Mouse (Mus musculus) liver, adult (tissue): Measurements from ENCODE around the gene Ankdd1a.

Experiments used
- GATA4 ChIP-seq: IDR thresholded peaks from 2 replicates; pipeline ENCODE4 v1.6.1; 2014; ENCODE audit warnings: mild to moderate bottlenecking, low read length; ENCODE audit not compliant: insufficient replicate concordance

Gene Ankdd1a

DNA sequence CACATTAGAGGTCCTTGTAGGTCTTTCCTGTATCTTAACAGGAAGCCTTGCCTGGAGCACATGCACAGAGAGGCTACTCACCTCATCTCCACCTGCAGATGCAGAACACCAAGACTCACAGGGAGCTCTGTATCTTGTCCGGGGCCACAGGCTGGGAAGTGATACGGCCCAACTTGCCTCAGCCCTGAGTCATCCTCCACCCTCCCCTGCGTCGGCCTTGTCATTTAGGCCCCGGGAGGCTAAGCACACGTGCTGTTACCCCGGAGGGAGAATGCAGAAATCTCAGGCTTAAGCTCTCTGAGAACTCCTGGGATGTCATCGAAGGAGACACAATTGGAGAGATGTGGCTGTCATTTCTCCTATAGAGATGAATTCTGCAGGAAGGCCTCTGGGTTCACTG lies 9.7 kb upstream of the Ankdd1a start:
- TF ChIP-seq GATA4, result no peak

DNA sequence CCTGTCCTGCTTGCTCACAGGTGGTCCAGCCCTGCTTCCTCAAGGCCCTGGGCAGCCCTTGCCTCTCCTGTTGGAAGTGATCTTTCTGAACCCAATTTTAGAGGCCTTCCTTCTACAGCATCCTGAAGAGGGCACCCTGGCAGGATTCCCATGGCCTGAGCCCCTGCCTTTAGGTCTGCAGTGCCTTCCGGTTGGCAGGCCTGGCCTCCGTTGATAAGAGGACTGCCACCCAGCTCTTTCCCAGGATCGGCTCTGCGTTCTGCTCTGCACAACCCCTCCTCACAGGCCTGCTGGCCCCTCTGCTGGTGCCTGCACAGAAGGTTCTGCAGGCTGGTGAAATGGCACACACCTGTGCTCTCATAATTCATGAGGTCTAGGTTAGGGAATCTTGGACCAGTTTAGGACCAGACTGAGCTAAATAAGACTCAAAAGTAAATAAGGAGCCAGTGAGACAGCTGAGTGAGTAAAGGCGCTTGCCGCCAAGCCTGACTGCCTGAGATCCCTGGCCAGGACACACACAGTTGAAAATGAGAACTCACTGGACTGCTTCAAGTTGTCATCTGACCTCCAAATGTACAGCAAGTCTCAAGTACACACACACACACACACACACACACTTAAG lies 8.5 kb upstream of the Ankdd1a start:
- TF ChIP-seq GATA4, result no peak

DNA sequence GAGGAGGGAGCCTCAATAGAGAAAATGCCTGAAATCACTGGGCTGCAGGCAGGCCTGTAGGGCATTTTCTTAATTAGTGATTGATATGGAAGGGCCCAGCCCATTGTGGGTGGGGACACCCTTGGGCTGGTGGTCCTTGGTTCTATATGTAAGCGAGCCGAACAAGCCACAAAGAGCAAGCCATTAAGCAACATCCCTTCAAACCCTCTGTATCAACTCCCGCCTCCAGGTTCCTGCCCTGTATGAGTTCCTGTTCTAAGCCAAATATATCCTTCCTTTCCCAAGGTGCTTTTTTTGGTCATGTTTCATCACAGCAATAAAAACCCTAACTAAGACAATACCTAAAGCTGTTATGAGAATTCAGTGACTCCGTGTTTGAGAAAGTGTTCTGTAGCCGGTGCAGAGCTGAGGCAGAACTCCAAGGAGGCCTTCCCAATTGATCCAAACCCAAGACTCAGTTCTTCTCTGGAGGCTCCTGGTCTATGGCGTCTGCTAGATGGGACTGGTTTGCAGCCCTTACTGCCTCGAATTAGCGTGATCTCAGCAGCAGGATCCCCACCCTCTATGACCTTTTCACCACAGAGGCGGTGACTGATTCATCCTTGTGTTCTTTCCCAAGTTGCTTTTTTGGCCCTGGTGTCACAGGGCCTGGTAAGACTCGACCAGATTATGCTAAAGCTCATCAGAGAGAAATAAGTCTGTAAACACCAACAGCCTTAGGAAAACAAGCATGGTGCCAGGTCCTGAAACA lies 5.6 kb upstream of the Ankdd1a start:
- TF ChIP-seq GATA4, result no peak

DNA sequence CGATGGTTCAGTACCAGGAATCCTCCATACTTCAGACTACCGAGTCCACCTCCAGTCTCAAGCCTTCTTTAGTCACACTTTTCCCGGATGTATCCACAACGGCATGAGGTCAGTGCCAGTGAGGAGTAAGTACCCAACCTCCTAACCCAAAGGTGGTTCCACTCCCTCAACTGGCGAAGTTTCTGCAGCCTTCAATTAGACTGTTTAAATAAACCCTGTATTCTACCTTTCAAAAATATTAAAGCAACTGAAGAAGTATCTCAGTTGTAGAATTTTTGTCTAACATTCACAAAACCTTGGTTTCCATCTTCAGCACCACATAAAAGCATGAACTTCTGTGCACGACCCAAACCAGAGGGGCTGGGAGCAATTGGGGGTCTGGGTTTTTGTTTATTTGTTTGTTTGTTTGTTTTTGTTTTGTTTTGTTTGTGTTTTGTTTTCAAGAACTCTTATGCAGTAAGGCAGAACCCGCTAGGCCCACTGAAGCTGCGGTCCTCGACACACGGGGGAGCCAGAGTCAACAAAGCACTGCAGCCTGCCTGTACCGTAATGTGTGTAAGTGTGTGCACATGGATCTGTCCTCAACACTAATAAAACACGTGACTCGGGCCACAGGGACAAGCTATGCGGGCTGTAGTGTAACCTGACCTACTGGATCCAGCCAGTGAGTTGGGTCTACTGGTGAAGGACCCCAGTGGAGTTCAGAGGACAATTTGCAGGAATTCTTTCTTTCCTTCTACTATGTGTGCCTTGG lies 3.8 kb upstream of the Ankdd1a start:
- TF ChIP-seq GATA4, result no peak

DNA sequence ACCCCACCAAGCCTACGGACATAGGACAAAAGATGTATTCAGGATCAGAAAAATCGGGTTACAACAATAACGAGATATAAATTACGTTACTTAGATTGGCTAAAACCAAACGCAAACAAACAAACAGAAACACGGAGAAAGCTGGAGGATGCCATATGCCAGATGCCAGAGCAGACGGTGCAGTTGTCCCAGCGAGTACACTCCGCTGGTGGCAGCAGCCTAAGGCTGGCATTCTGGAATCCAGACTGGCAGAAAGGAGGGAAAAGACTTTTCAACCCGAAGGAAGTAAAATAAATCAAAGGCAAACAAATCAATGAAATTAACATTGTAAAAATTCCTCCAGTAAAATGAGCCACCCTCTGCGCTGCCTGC lies 498 bp upstream of the Ankdd1a start:
- no peak for TF ChIP-seq GATA4

DNA sequence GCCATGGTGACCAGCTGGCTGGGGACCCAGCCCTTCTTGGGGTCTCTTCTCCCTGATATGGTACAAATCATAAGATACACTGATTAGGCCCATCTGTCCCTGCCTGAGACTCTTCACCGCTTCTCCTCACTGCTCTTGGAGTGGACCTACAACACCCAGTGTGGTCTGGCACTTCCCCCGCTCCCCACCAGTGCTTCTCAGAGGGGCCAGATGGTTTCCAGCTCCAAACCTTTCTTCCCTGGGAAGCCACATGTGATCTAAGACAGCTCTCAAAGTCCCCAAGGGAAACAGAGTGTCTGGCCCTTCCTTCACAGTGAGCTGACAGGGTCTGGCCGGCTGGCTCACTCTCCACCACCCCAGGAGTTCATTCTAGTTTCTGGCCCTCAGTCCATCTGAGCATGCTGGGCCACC lies 5.1 kb downstream of the Ankdd1a start:
- no peak for TF ChIP-seq GATA4

DNA sequence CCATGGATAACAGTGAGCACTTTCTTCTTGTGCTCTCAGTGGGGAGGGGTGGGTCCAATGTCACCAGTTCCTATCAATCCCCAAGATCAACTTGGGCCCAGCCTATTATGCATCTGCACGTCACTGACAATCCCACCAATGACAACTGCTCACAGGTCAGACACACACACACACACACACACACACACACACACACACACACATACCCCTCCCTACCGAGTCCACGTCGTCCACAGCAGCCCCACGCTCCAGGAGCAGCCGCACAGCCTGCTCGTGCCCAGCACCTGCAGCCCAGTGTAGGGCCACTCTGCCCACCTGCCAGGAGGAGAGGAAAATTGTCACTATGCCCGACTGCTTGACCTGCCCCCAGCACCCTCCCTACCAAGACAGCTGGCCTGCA lies 5.6 kb downstream of the Ankdd1a start:
- no peak for TF ChIP-seq GATA4

DNA sequence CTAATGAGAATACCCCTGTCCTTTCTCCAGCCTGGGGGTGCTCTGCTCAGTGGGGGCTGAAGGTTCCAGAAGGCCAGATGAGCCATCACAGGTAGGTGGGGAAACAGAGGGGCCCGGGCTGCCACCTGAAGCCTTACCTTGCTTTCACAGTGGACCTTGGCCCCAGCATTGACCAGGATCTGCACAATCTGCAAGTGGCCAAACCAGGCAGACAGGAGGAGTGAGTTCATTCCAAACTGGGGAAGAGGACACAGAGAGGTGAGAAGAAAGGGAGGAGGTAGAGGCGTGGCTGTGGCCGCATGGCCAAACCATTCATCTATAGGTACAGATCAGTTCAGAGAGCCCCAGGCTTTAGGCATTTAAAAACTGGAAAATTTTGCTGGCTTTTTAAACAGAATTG lies 7.5 kb downstream of the Ankdd1a start:
- TF ChIP-seq GATA4, result no peak

DNA sequence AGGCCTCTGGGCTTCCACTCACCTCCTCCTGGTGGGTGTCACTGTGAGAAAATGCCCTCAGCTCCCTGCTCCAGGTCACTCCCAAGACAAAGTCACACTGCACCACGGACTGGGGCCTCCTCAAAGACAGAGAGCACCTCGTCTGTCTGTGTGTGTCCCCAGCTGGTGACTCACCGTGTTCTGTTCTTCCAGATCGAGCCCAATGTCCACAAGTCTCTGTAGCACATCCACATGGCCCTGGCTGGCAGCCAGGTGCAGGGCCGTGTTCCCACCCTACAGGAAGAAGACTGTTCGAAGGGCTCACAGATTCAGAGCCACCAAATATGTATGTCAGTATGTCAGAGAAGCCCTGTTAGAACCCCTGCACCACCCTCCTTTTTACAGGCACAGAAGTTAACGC lies 11.5 kb downstream of the Ankdd1a start:
- no peak for TF ChIP-seq GATA4

DNA sequence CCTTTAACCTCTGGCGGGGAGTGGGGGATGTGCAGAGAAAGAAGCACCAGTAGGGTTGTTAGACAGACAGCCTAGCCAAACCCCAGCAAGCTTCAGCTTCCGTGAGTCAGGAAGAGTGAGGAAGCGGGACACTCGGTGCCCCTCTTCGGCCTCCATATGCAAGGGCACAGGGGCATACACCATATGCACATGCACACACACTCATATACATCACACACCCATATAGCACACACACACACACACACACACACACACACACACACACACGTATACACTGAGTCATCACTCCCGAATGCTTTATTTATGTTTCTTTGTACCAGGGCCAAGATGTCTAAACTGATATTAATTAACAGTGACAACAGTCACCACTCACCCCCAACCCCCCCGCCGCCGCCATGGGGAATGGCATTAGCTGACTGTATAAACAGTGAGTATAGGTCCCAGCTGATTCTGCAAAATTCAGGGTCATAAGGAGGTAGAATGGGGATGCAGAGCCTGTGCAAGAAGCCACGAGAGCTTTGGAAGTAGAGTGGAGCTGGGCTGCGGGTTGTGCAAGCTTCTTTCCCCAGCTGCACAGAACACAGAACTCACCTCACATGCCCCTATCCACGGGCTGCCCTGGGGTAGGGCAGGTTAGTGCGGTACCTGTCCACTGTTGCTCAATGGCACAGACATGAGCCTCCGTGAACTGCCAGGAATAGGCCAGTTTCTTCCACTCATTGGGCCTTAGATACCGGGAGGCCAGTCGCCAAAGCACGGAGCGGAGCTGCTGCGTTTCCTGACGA lies 17.1 kb downstream of the Ankdd1a start:
- no peak for TF ChIP-seq GATA4

DNA sequence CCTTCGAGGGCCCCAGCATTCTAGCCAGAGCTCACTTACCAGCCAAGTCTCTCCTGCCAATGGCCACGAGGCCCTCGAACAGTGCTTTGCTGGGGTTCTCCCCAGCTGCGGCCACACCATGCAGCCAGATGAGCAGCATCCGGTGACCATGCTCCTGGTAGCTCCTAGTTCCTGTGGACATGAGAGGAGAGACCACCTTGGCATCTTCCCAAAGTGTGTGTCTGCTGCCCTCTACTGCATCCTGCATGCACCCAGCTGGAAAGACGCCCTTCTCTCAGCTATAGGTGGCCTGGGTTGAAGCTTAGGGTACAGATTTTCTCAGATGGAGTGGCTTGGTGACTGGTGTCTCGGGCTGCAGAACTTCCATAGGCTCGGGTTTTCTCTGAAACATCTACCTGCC lies 17.8 kb downstream of the Ankdd1a start:
- no peak for TF ChIP-seq GATA4

DNA sequence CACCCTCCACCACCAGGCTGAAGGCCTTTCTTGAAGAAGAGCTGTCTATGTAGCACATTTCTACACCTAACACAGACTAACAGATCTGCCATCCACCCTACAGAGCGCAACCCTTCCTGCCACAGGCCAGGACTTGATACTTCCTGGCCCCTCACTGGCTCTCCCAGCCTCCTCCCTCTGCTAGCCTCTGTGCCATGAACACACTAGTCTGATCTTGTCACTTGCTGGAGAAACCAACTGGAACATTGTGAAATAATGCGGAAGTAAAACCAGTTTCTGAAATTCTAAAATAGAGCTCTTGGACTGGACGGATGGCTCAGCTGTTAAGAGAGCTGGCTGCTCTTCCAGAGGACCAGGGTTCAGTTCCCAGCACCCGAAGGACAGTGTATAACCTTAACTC lies 27.1 kb downstream of the Ankdd1a start:
- no peak for TF ChIP-seq GATA4

DNA sequence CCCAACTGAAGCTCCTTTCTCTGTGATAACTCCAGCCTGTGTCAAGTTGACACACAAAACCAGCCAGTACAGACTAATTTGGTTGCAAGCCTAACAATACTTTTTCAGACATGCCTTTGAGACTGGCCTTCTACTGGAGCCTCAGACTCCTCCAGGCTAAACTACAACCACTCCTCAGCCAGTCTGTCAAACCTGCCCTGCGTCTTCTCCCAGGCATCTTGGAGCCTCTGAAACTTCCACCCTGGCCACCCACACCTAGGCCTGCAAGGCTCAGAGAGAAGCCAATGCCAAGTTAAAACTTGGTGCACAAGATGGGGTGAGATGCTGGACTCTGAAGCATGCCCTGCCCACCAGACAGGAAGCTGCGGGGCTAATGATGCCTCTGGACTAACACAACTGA lies 27.6 kb downstream of the Ankdd1a start:
- TF ChIP-seq GATA4, result no peak

DNA sequence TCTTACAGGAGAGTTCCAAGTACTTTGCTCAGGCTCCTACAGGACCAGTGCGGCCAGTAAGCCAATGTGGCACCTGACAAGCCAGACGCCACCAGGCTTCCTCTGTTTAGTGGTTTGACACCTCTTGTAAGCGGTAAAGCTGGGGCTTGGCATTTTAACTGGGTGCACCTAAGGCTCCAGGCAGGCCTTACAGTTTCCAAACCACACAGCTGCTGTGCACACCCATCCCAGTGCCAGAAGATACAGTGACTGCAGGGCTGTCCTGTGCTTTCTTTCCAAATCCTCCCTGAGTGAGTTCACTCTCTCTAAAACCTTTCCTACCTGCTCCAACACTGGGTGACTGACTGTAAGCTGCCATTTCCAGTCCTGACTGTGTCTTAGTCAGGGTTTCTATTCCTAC lies 28.5 kb downstream of the Ankdd1a start:
- no peak for TF ChIP-seq GATA4

DNA sequence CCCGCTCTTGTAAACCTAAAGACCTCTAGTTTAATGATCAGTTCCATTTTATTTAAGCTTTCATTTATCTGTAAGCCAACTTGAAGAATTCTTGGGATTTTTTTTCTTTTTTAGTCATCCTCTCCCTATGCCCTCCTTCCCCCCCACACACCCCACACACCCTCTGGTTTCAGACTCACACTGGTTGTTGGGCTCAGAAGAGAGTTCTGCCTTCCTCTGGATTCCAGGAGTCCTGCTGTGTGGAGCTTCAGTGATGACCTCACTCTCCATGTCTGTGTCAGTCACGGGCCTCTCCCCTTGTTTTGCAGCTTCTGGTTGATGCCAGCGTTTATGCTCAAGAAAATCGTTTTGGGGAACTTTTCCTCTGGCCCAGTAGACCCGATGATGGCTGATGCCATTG lies 39.9 kb downstream of the Ankdd1a start:
- TF ChIP-seq GATA4, result no peak
